Mouse (Mus musculus) forebrain, embryonic 13.5 days (tissue): ENCODE data around the gene Shisa7. TPM values are rescaled to one million over a fixed set of nuclear protein-coding genes. Genes with fewer than 3 reads are reported as not detected.
"Not testable (repeated sequence)": the region's sequence is repeated elsewhere in the genome, so short reads cannot be mapped to it uniquely, and the experiment has no call there.

Experiments used
- ATAC-seq: fragments of 200-750 bp; cut with Nextera tagmentation; 2 replicates; pipeline ENCODE4 v1.8.0; 2017
- H3K27ac ChIP-seq: fragments of 300-500 bp; sonication (generic); 2 replicates; pipeline ENCODE4 v1.5.1; 2015; ENCODE audit warnings: inconsistent platforms, mild to moderate bottlenecking, moderate library complexity
- H3K27me3 ChIP-seq: fragments of 300-500 bp; sonication (generic); 2 replicates; pipeline ENCODE4 v1.6.1; 2015; ENCODE audit warnings: mild to moderate bottlenecking, inconsistent platforms
- H3K36me3 ChIP-seq: fragments of 300-500 bp; sonication (generic); 2 replicates; pipeline ENCODE4 v1.6.1; 2015; ENCODE audit warnings: mild to moderate bottlenecking, inconsistent platforms; ENCODE audit not compliant: poor library complexity, severe bottlenecking
- H3K4me1 ChIP-seq: fragments of 300-500 bp; sonication (generic); 2 replicates; pipeline ENCODE4 v1.6.1; 2015; ENCODE audit warnings: inconsistent platforms
- H3K4me2 ChIP-seq: fragments of 300-500 bp; sonication (generic); 2 replicates; pipeline ENCODE4 v1.6.1; 2015; ENCODE audit warnings: inconsistent platforms, mild to moderate bottlenecking, moderate library complexity
- H3K4me3 ChIP-seq: fragments of 300-500 bp; sonication (generic); 2 replicates; pipeline ENCODE4 v1.5.1; 2015; ENCODE audit warnings: mild to moderate bottlenecking, inconsistent platforms
- H3K9ac ChIP-seq: fragments of 300-500 bp; sonication (generic); 2 replicates; pipeline ENCODE4 v1.6.1; 2015; ENCODE audit warnings: mild to moderate bottlenecking, inconsistent platforms
- H3K9me3 ChIP-seq: fragments of 300-500 bp; sonication (generic); replicated peaks from 2 replicates; pipeline ENCODE4 v1.6.1; 2016; ENCODE audit warnings: inconsistent platforms
- WGBS: fragments of 180-500 bp; shearing (Covaris S2); methylation state at CpG from one replicate; pipeline ENCODE4 v1.1.7; 2015; 5-methylcytosine and 5-hydroxymethylcytosine counted together
- polyA plus RNA-seq: library from polyadenylated mRNA; unstranded; fragments of >200 nt; fragmentation: Nextera tagmentation; extraction: Ambion mirVana; gene quantifications from 2 replicates; pipeline ENCODE4 v1.2.1, GENCODE M21; 2015

Shisa7 gene
- polyA plus RNA-seq = 5.6 and 7.1 TPM in 2 replicates

- under 1% methylated on average over 40 of the region's 41 CpGs for WGBS
- peak within 1 kb of the TSS; percentile 71 for H3K9ac ChIP-seq
- H3K4me3 ChIP-seq = peak within 1 kb of the TSS; percentile 57
- peak; percentile 55 for ATAC-seq
- peak within 1 kb of the TSS; percentile 63 for H3K27ac ChIP-seq
- H3K4me2 ChIP-seq = peak within 1 kb of the TSS; percentile 92
- H3K4me1 ChIP-seq = peaks cover 32% of the 10 kb centered on the region
- no peaks in the 10 kb centered on the region for H3K36me3 ChIP-seq
- H3K27me3 ChIP-seq = peaks cover 45% of the 10 kb centered on the region
- peaks cover 4% of the 10 kb centered on the region; the same call in 1 of the 2 replicates for H3K9me3 ChIP-seq
Observed at GRCm38 (mm10) chr7:4844245-4844916, at the start of gene Shisa7. Gene Shisa7 (minus strand): TSS chr7:4844696.

GRCm38 (mm10) chr7:4886680-4887079 lies 42.2 kb upstream of the Shisa7 start:
- Histone ChIP-seq H3K27me3 (no peaks in the 10 kb centered on the region), H3K4me1 (no peaks in the 10 kb centered on the region), H3K27ac (no peak overlapping the region), H3K9me3 (no peaks in the 10 kb centered on the region), H3K36me3 (no peaks in the 10 kb centered on the region), H3K9ac (no peak overlapping the region), H3K4me3 (no peak overlapping the region), H3K4me2 (no peak overlapping the region)
- ATAC-seq = no peak
- 77% methylated on average over 4 of the region's 4 CpGs for WGBS

DNA sequence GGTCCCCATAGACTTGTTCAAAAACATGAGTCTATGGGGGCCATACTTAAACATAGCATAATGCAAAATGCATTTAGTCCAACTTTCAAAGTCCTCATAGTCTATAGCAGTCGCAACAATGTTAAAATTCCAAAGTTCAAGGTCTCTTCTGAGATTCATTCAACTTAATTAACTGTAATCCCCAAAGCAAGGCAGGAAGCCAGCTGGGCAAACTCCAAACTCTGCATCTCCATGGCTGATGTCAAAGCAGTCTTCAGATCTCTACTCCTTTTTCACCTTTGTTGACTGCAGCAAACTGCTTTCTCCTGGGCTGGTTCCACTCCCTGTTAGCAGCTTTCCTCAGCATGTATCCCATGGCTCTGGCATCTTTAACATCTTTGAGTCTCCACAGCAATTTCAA lies 34.5 kb upstream of the Shisa7 start:
- H3K4me2 ChIP-seq, H3K27me3 ChIP-seq, H3K4me3 ChIP-seq, H3K9ac ChIP-seq, H3K9me3 ChIP-seq, ATAC-seq, H3K27ac ChIP-seq, H3K36me3 ChIP-seq: not testable (repeated sequence)
- peaks cover 16% of the 10 kb centered on the region for H3K4me1 ChIP-seq
- 93% methylated on average over 1 of the region's 1 CpGs for WGBS

- Histone ChIP-seq H3K4me1 (peaks cover 16% of the 10 kb centered on the region), H3K4me3 (no peak overlapping the region), H3K4me2 (no peak overlapping the region; the same call in 1 of the 2 replicates), H3K9me3 (no peaks in the 10 kb centered on the region), H3K36me3 (no peaks in the 10 kb centered on the region), H3K27ac (no peak overlapping the region), H3K27me3 (no peaks in the 10 kb centered on the region), H3K9ac (no peak overlapping the region)
- no peak for ATAC-seq
Observed at GRCm38 (mm10) chr7:4878186-4878585, 33.7 kb upstream of the Shisa7 start.

GRCm38 (mm10) chr7:4877226-4877625 lies 32.7 kb upstream of the Shisa7 start:
- Histone ChIP-seq H3K36me3 (no peaks in the 10 kb centered on the region), H3K4me3 (peak overlapping the region; percentile 51), H3K9me3 (no peaks in the 10 kb centered on the region), H3K4me1 (peaks cover 16% of the 10 kb centered on the region), H3K27ac (no peak overlapping the region), H3K9ac (peak overlapping the region; percentile 61), H3K4me2 (peak overlapping the region; percentile 77), H3K27me3 (no peaks in the 10 kb centered on the region)
- ATAC-seq = no peak; the same call in 1 of the 2 replicates
- 5% methylated on average over 11 of the region's 11 CpGs for WGBS

GRCm38 (mm10) chr7:4876753-4877221 lies 32.3 kb upstream of the Shisa7 start, which contains the start of gene Isoc2a:
Gene Isoc2a (plus strand): TSS chr7:4877153.
- peaks cover 16% of the 10 kb centered on the region for H3K4me1 ChIP-seq
- peak within 1 kb of the TSS; percentile 77 for H3K4me2 ChIP-seq
- no peaks in the 10 kb centered on the region for H3K9me3 ChIP-seq
- under 1% methylated on average over 22 of the region's 22 CpGs for WGBS
- peak; percentile 100 for ATAC-seq
- peak within 1 kb of the TSS; percentile 53; the same call in 1 of the 2 replicates for H3K27ac ChIP-seq
- peak within 1 kb of the TSS; percentile 61 for H3K9ac ChIP-seq
- no peaks in the 10 kb centered on the region for H3K27me3 ChIP-seq
- H3K4me3 ChIP-seq = peak within 1 kb of the TSS; percentile 51
- no peaks in the 10 kb centered on the region for H3K36me3 ChIP-seq

DNA sequence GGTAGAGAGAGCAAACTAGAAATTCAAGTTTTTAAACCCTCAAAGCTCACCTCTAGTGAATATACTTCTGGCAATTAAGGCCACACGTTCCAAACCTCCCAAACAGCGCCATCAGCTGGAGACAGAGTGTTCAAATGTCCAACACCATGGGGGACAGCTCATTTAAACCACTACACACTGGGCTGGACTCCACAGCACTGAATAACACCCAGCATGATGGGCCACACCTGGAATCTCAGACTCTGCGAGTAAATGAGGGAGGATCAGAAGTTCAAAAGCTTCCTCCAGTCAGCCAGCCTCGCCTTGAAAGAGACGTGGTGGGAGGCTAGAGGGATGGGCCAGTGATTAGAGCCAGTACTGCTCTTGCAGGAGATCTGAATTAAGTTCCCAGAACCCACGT lies 25.6 kb upstream of the Shisa7 start, which contains the start of gene Isoc2b:
Gene Isoc2b, minus strand, starts transcription at position 126 of the 400 bp plus-strand sequence.
- no peak within 1 kb of the TSS for H3K9ac ChIP-seq
- H3K4me1 ChIP-seq = peaks cover 10% of the 10 kb centered on the region
- no peak within 1 kb of the TSS for H3K4me3 ChIP-seq
- no peak within 1 kb of the TSS for H3K4me2 ChIP-seq
- no peaks in the 10 kb centered on the region for H3K27me3 ChIP-seq
- H3K27ac ChIP-seq = no peak within 1 kb of the TSS; the same call in 1 of the 2 replicates
- WGBS = 62% methylated on average over 6 of the region's 6 CpGs
- ATAC-seq = no peak
- no peaks in the 10 kb centered on the region for H3K36me3 ChIP-seq
- no peaks in the 10 kb centered on the region for H3K9me3 ChIP-seq

DNA sequence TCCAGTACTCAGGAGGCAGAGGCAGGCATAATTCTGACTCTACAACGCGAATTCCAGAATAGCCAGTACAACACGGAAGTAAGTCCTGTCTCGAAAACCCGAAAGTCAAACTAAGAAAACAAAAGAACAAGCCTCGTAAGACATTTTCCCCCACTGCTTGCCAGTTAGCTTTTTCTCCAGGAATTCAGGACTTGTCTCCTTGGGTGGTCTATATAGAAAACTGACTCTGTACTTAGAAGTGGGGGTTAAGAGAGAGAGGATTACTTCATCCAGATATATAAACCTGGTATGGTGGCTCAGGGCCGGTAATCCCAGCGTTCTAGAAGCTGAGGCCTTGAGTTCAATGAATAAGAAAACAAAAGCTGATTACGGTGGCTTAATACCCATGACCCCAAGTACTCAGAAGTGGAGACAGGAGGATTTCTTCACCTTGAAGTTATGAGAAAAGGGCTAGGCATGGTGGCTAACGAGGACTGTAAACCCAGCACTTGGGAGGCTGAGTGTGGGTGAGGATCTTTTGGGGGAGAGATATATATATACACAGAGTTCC lies 22.2 kb upstream of the Shisa7 start:
- no peak overlapping the region for H3K27ac ChIP-seq
- no peaks in the 10 kb centered on the region for H3K9me3 ChIP-seq
- no peaks in the 10 kb centered on the region for H3K36me3 ChIP-seq
- H3K4me2 ChIP-seq = peak overlapping the region; percentile 65
- H3K4me3 ChIP-seq = peak overlapping the region; percentile 55
- 22% methylated on average over 10 of the region's 10 CpGs for WGBS
- peaks cover 10% of the 10 kb centered on the region for H3K4me1 ChIP-seq
- peak; percentile 5 for ATAC-seq
- H3K9ac ChIP-seq = peak overlapping the region; percentile 73
- no peaks in the 10 kb centered on the region for H3K27me3 ChIP-seq

- H3K27me3 ChIP-seq = no peaks in the 10 kb centered on the region
- peak overlapping the region; percentile 65 for H3K4me2 ChIP-seq
- H3K4me3 ChIP-seq = peak overlapping the region; percentile 55
- H3K9ac ChIP-seq = peak overlapping the region; percentile 73
- 5% methylated on average over 40 of the region's 40 CpGs for WGBS
- peaks cover 10% of the 10 kb centered on the region for H3K4me1 ChIP-seq
- H3K27ac ChIP-seq = peak overlapping the region; percentile 20; the same call in 1 of the 2 replicates
- no peaks in the 10 kb centered on the region for H3K36me3 ChIP-seq
- peak; percentile 100 for ATAC-seq
- H3K9me3 ChIP-seq = no peaks in the 10 kb centered on the region
Observed at GRCm38 (mm10) chr7:4865579-4866493, 21.3 kb upstream of the Shisa7 start.

DNA sequence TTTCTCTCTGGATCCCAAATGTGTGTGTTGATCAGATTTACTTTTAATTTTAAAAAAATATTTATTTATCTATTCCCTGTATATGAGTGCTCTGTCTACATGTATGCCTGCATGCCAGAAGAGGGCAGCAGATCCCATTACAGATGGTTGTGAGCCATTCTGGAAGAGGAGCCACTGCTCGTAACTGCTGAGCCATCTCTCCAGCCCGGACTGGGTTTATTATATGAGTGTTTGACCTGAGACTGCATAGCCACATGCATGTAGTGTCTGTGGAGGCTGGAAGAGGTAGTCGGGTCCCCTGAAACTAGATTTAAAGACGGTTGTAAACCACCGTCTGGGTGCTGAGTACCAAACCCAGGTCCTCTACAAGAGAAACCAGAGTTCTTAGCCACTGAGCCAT lies 20.6 kb upstream of the Shisa7 start:
- Histone ChIP-seq H3K4me3 (peak overlapping the region; percentile 55), H3K27me3 (no peaks in the 10 kb centered on the region), H3K9me3 (no peaks in the 10 kb centered on the region), H3K27ac (peak overlapping the region; percentile 20; the same call in 1 of the 2 replicates), H3K36me3 (no peaks in the 10 kb centered on the region), H3K4me1 (peaks cover 10% of the 10 kb centered on the region), H3K9ac (no peak overlapping the region), H3K4me2 (peak overlapping the region; percentile 65)
- WGBS = 63% methylated on average over 5 of the region's 5 CpGs
- ATAC-seq = 0 out of 2 replicates have a peak, but pooled peaks have one; percentile 2

DNA sequence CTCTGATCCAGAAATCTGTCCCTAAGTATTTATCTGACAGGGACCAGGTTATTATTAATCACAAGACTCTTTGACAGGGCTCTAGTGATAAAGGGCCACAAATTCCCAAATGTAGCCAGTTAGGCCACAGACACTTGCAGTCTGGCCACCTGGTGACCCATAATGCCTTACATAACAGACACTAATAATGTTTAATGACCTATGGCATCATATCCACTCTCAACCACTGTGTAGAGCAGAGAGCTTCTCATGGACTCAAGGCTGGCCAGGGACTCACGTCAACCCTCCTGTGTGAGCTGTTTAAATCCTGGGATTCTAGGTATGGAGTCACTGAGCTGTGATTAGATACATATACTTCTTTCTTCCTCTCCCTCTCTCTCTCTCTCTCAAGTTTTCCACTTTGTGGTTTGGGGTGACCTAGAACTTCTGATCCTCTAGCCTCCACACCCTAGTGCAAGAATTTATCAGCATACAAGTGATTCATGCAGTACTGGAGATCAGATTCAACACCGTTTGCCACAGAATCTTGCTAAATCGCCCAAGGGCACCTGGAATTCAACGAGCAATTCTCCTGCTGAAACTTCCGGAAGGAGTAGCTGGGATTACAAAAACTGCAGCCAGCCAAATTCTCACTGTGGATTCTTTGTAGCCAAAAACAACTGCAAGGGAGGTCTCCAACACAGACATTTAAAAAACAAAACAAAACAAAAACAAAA lies 19.8 kb upstream of the Shisa7 start:
- no peak overlapping the region for H3K9ac ChIP-seq

More for the DNA sequence above, 19.8 kb upstream of the Shisa7 start:
- H3K36me3 ChIP-seq = no peaks in the 10 kb centered on the region
- no peak overlapping the region for H3K4me3 ChIP-seq
- H3K27me3 ChIP-seq = no peaks in the 10 kb centered on the region
- no peak overlapping the region for H3K4me2 ChIP-seq
- H3K9me3 ChIP-seq = no peaks in the 10 kb centered on the region
- no peak overlapping the region for H3K27ac ChIP-seq
- peaks cover 10% of the 10 kb centered on the region for H3K4me1 ChIP-seq
- ATAC-seq = no peak
- 84% methylated on average over 5 of the region's 5 CpGs for WGBS
